Mouse (Mus musculus) left cerebral cortex, postnatal 14 days (tissue): ENCODE results near the gene Mfsd4b1. TPM values are rescaled to one million over a fixed set of nuclear protein-coding genes. Genes with fewer than 3 reads are reported as not detected.
A peak's percentile ranks its signal among the peaks of the same experiment; 100 is the strongest.

ENCODE experiments used
- DNase-seq, 2 experiments: peaks; one replicate each; pipeline ENCODE4 v3.0.0; 2021 to 2022; ENCODE audit warnings: low spot score in 2 of 2, mixed read lengths in 1 of 2
- intact Hi-C: fragments of 180-260 bp; cut with DNase I; formaldehyde crosslinking; loops from one replicate; pipeline ENCODE4 v1.15.1; 2025
- total RNA-seq, 2 experiments: library from RNA; stranded (reverse); gene quantifications; 2 replicates each; pipeline ENCODE4 v1.2.3; 2021

The Mfsd4b1 gene
- total RNA-seq, 2 experiments from 2014 or later, result 0.80 TPM; not detected in 1

DNA sequence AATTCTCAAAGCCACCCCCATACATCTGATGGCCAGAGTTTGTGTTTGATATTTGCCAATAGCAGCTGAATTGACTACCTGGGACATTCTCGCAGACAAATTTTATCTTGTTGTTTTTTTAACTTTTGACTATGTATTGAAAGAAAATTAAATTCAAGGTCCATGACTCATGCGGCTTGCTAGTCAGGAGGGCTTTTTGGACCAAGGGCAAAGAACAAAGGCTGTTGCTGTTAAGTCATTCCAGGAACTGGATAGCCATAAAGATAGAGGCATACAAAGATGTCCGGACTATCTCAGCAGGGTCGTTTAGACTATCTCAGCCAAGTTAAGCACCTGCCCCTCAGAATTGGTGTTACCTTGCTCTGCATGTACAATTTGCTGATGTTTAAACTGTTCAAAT is 47.7 kb downstream of the Mfsd4b1 start:
- intact Hi-C loops, result no loop called here

DNA sequence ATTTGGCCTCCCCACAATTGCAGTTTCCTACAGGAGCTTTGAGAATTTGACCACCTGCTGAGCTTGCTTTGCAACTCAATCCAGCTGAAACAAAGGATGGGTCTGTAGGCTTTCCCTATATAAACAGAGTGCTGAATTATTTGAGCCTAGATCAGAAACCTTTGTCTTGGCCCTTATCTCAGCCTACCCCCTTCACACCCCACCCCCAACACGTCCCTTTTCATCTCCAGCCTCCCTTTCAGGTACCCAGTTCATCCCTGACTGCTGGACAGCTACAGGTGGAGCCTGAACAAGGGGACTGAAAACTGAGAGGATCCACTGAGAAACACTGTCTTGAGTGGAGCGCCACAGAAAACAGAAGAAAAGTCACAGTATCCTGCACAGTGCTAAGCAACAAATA is 49.3 kb downstream of the Mfsd4b1 start:
- intact Hi-C loops, result no loop called here

More for the DNA sequence above, 47.7 kb downstream of the Mfsd4b1 start:
- no peak for DNase-seq

DNA sequence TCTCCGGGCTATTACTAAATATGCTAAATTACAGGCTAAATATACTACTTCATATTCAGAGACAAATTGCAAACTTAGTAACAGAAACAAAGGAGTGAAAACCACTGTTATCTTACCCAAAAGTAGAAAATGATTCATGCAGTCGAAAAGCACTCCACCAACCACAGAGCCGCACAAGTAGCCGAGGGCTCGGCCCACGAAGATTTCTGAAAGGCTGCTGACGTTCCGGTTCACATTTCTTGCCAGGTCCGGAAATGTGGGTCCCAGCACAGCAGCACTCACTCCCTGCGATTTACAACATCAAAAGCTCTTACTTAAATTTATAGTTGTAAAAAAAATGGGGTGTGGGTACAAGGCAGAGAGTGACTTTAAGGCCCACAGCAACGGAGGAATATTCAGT is 50.1 kb downstream of the Mfsd4b1 start:
- intact Hi-C loops, result no loop called here
- DNase-seq, result no peak

More for the DNA sequence above, 49.3 kb downstream of the Mfsd4b1 start:
- DNase-seq, result no peak

DNA sequence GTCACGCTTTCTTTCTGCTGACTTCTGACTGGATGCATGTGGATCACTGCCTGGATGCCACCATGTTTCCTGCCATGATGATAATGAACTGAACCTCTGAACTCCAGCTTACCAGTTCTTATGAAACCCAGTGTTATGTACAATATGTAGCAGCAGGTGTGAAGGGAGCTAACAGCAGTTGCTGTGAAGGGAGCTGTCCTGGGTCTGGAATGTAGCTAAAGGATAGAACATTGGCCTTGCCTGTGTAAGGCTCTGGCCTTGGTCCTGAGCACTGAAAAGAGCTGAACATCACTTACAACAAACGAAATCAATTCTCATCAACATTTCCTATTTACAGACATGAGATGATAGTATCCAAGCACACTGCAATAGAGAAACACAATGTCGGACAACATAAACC is 57.6 kb downstream of the Mfsd4b1 start:
- intact Hi-C loops, result no loop called here
- no peak for DNase-seq

DNA sequence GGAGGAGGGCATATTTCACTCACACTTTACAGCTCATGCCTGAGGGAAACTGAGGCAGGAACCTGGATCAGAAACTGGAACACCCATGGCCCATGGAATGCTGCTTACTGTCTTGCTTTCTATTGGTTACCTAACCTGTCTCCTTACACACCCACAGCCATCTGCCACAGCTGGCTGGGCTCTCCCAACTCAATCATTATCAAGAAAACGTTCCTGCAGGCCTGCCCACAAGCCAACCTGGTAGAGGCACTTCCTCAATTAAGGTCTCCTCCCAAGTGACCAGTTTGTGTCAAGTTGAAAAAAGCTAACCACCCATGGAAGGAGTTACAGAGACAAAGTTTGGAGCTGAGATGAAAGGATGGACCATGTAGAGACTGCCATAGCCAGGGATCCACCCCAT is 63.2 kb downstream of the Mfsd4b1 start:
- intact Hi-C loops, result no loop called here

DNA sequence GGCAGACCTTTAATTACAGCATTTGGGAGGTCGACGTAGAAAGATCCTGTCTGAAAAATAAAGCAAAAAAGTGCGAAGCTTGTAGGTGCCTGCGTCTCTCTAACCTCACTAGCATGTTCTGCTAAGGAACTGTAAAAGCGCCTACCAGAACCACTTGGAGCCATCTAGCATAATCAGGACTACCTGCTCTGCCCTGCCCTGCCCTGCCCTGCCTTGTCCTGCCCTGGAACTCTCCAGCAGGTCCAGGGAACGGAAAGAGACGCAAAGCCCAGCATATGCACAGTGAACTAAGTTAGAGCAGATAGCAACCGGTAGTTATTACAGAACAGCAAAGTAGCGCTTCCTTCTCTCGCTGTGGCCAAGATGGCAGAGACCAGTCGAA is 64.6 kb downstream of the Mfsd4b1 start:
- intact Hi-C loops, result no loop called here
- DNase-seq, result no peak

More for the DNA sequence above, 63.2 kb downstream of the Mfsd4b1 start:
- no peak for DNase-seq

DNA sequence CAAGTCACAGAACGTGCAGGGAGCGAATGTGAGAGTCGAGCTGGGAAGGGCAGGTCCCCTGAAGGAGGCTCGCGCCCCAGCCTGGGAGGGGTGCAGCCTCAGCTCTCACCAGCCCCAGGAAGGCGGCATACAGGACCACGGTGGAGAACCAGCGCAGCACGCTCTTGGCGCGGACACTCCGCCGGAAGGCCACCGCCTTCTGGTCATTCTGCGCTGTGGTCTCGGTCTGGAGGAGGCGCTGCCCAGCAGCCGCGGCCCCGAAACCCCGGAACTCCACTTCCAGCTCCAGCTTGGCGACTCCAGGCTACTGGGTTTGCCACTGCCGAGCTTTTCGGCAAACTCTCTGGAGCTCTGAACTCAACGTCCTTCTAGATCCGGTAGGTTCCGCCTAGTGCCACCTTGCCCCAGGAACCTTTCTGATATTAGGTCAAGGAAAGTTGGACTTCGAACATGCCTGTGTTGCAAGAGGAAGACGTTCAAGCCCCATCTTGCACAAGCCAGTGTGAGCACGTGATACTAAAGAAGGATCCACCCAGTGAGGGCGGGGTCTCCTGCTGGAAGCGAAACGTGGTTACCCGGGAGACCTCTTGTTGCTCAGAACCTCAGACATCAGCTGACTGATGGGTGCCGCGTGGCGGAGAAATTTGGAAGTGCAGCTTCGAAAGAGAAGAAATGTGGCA is 65.2 kb downstream of the Mfsd4b1 start, which contains the start of gene Mfsd4b3:
Gene Mfsd4b3 (minus strand): TSS at position 393 of the 680 bp plus-strand sequence.
- intact Hi-C loops, result loop anchor here (2.0 to 5.0 kb wide), 2 partner anchors 67 to 253 kb away; partner anchors contain the start of gene Mfsd4b1
- DNase-seq, result peak; percentile 90 to 97

DNA sequence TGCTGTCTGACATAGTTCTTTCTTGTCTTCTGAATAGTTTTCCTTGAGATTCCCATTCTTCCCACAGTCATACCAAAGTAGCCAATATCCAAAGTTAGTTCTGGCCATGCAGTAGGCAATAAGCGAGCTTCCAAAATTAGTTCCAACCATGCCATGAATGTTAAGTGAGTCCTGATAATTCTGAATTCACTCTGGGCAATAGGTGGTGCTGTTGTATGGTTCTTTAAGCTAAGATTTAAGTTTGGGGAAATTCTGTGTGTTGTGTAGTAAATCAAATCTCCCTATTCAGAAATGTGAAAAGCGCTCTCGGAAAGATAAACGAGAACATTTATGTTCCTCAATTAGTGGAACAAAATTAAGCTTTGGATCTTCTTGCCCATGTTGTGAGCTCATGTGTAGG is 66.8 kb downstream of the Mfsd4b1 start:
- intact Hi-C loops, result loop anchor here (2.0 to 5.0 kb wide), 2 partner anchors 69 to 255 kb away; partner anchors contain the start of gene Mfsd4b1
- DNase-seq, result peak; percentile 23 to 39

DNA sequence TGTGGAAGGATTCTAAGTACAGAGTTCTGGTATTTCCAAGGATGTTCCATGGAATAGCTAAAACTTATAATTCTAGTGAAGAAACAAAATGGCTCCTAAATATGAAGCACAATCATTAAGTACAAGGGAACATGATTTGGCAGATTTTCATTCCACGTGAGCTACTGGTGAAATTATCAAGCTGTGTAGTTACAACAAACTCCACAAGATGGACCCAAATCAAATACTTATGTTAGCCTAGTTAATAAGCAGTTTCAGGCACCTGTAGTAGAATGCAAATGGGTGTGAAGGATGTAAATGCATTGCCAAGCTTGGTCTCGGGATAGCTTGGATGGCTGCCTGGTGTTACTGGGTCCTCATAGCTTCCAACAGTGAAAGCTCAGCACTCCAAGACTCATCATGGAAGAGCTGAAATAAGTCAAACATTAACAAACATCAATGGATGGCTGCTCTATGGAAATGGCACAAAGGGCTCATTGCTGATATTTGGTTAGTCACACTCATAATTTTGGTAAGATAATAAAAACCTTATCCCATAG is 68.7 kb downstream of the Mfsd4b1 start:
- no peak for DNase-seq
- intact Hi-C loops, result loop anchor here (5.0 kb wide), 1 partner anchor 71 kb away; the partner anchor contains the start of gene Mfsd4b1

DNA sequence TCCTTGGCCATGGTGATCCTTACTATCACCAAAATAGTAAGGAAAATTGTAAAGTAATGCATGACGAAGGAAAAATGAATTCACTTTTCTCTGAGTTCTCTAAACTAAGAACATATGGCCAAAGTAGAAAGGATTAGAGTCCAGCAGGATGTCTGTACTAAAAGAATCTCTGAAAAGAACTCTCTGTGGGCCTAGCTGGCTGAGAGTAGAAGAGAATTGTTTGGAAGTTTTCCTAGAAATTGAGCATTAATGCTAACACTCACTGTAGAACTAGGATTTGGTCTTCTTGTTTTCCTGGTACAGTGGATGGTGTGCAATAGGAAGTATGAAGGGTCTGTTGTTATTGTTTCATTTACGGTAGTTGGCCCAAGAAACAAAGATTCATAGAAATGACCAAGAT is 69.9 kb downstream of the Mfsd4b1 start:
- intact Hi-C loops, result loop anchor here (5.0 kb wide), 1 partner anchor 72 kb away; the partner anchor contains the start of gene Mfsd4b1
- DNase-seq, result no peak

Other genes starting within 250 kb of the Mfsd4b1 start
- gene Mfsd4b4, start 126.0 kb downstream of the Mfsd4b1 start, total RNA-seq, result 1 to 10 TPM; 6.8 to 7.1 TPM
- gene Mfsd4b2, start 98.3 kb downstream of the Mfsd4b1 start, total RNA-seq, result under 1 TPM; 0.19 to 0.33 TPM
- gene Mfsd4b3, start 65.1 kb downstream of the Mfsd4b1 start, total RNA-seq, result under 1 TPM in 1 of 2 experiments, not detected in 1; 0.20 TPM
- gene Mfsd4b5, start 38.6 kb downstream of the Mfsd4b1 start, total RNA-seq, result under 1 TPM; 0.25 to 0.33 TPM
- 1 to 10 TPM; 2.7 to 3.9 TPM for gene Slc16a10, start 117.0 kb upstream of the Mfsd4b1 start, total RNA-seq
- gene Rpf2, start 221.8 kb upstream of the Mfsd4b1 start, total RNA-seq, result 10 to 100 TPM; 20.4 to 25.6 TPM
- 10 to 100 TPM; 19.2 to 21.3 TPM for gene Gtf3c6, start 232.8 kb upstream of the Mfsd4b1 start, total RNA-seq